ENCODE assay signal across 11 mouse cellular contexts in the genomic region with DNA sequence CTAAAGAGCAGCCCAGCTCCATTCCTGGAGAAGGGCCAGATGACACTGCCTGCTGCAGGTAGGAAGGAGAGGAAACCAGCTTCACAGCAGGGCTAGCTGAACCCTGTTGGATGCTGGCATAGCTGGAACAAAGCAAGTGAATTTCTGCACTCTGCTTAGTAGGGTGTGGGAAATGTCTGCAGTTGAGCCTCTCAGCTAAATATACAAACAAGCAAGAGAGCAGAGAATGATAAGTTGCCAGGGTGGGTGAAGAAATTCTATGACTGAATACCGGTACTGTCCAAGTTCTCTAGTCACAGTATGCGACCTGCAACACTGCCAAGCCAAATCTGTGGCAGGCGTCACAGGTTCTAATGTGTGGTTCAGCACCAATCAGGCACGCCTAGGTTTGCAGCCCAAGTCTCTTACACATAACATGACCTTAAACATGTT. TPM values are rescaled to one million over a fixed set of nuclear protein-coding genes. Genes with fewer than 3 reads are reported as not detected.
DNase-seq lines count a peak whose midpoint lies in the region; ATAC-seq lines count a peak whose summit lies in the region.
"Had no signal": no experiment of that assay in that cellular context is flagged by ENCODE, and none has a peak within 500 bp of the region (broad histone marks: within the 10 kb centered on the region; RNA-seq: fewer than 3 reads in every experiment).

No protein-coding gene starts in this region.

- H3K4me1 ChIP-seq in heart, embryonic 10.5 days, result peaks cover 46% of the 10 kb centered on the region
- H3K4me1 ChIP-seq in midbrain, embryonic 13.5 days (replicated peaks), result peaks cover 17% of the 10 kb centered on the region
- H3K4me1 ChIP-seq in midbrain, embryonic 11.5 days (ENCODE audit: control insufficient read depth, insufficient read depth, low read length), result peaks cover 10% of the 10 kb centered on the region

- H3K27me3 ChIP-seq in heart, embryonic 10.5 days (ENCODE audit: insufficient read depth, poor library complexity, severe bottlenecking), result no peaks in the 10 kb centered on the region
- H3K27me3 ChIP-seq in midbrain, embryonic 13.5 days, result no peaks in the 10 kb centered on the region
- H3K27me3 ChIP-seq in midbrain, embryonic 11.5 days (ENCODE audit: control insufficient read depth, insufficient read depth, low read length), result no peaks in the 10 kb centered on the region

- no peak for DNase-seq in heart, embryonic 10.5 days (ENCODE audit: low spot score)
- no peak for DNase-seq in heart, adult 8-10 months (ENCODE audit: low spot score)
- DNase-seq in midbrain, embryonic 11.5 days (ENCODE audit: low spot score, missing footprints), result no peak
- DNase-seq in fibroblast of lung, adult 2 months (ENCODE audit: low read depth), result peak; percentile 80
- DNase-seq in skeletal muscle tissue, adult 2 months (ENCODE audit: low read depth, low spot score), result peak; percentile 52
- DNase-seq in thymus, postnatal 0 days (ENCODE audit: low spot score), result no peak
- no peak for DNase-seq in spleen, postnatal 36 days (ENCODE audit: low spot score in 2 of 2)
- DNase-seq: adrenal gland, postnatal 25 days; kidney, adult 11 months; thymus, postnatal 4 days had no signal

- no peak overlapping the region for H3K4me2 ChIP-seq in midbrain, embryonic 13.5 days (replicated peaks)
- H3K4me2 ChIP-seq in midbrain, embryonic 11.5 days, result no peak overlapping the region

- 0 out of 2 replicates have a peak, but pooled peaks have one; percentile 20 for ATAC-seq in midbrain, embryonic 13.5 days
- no peak for ATAC-seq in midbrain, embryonic 11.5 days (ENCODE audit: low FRiP score)

- H3K27ac ChIP-seq in heart, embryonic 10.5 days, result peak overlapping the region; percentile 49; the same call in 1 of the 2 replicates
- no peak overlapping the region for H3K27ac ChIP-seq in midbrain, embryonic 13.5 days
- H3K27ac ChIP-seq in midbrain, embryonic 11.5 days (ENCODE audit: low read depth, low read length), result no peak overlapping the region

- no peak overlapping the region for H3K9ac ChIP-seq in midbrain, embryonic 13.5 days (replicated peaks)
- no peak overlapping the region for H3K9ac ChIP-seq in midbrain, embryonic 11.5 days (ENCODE audit: low read length)

- H3K9me3 ChIP-seq in heart, embryonic 10.5 days, result no peaks in the 10 kb centered on the region
- H3K9me3 ChIP-seq in midbrain, embryonic 13.5 days, result no peaks in the 10 kb centered on the region
- H3K9me3 ChIP-seq in midbrain, embryonic 11.5 days (ENCODE audit: control insufficient read depth, low read length), result no peaks in the 10 kb centered on the region

- H3K4me3 ChIP-seq in heart, embryonic 10.5 days, result no peak overlapping the region
- no peak overlapping the region for H3K4me3 ChIP-seq in midbrain, embryonic 13.5 days (replicated peaks)
- H3K4me3 ChIP-seq in midbrain, embryonic 11.5 days (ENCODE audit: low read depth, low read length), result no peak overlapping the region

- WGBS in heart, embryonic 10.5 days, result 69% methylated on average over 4 of the region's 4 CpGs
- 85% methylated on average over 4 of the region's 4 CpGs for WGBS in midbrain, embryonic 13.5 days
- WGBS in midbrain, embryonic 11.5 days, result 77% methylated on average over 4 of the region's 4 CpGs

- peaks cover 6% of the 10 kb centered on the region; the same call in 1 of the 2 replicates for H3K36me3 ChIP-seq in heart, embryonic 10.5 days
- H3K36me3 ChIP-seq in midbrain, embryonic 13.5 days, result no peaks in the 10 kb centered on the region; the same call in none of the 2 replicates
- no peaks in the 10 kb centered on the region for H3K36me3 ChIP-seq in midbrain, embryonic 11.5 days (ENCODE audit: control insufficient read depth, insufficient read depth, low read length)

RNA-seq across cellular contexts. Expression of a gene that starts 52.4 kb away (rescaled TPM):
- polyA plus RNA-seq in heart, embryonic 10.5 days (2016; fragmentation: Nextera tagmentation; extraction: Ambion mirVana), result 12.6 and 13.7 TPM in 2 replicates
- total RNA-seq in heart, adult 8-10 months (2022), result 1 to 10 TPM; 5.3 to 7.3 (median 6.0) TPM
- polyA plus RNA-seq in midbrain, embryonic 13.5 days (2015; fragmentation: Nextera tagmentation; extraction: Ambion mirVana), result 4.1 and 5.9 TPM in 2 replicates
- 3.9 TPM in 2 replicates for polyA plus RNA-seq in midbrain, embryonic 11.5 days (2014; fragmentation: Nextera tagmentation; extraction: Ambion mirVana)
- 13.9 and 19.3 TPM in 2 replicates for polyA plus RNA-seq in thymus, postnatal 0 days (2015; fragmentation: Nextera tagmentation; extraction: Ambion mirVana)

Comparison
In these comparisons a context has a peak if more than half of its experiments do, and no peak if none do; other contexts are left out.
1. DNase-seq: peak in fibroblast of lung, adult 2 months (single experiment) and skeletal muscle tissue, adult 2 months (single experiment); none in heart, embryonic 10.5 days (single experiment), heart, adult 8-10 months (single experiment), midbrain, embryonic 11.5 days (single experiment), thymus, postnatal 0 days (single experiment) and spleen, postnatal 36 days (0 of 2).